Mouse (Mus musculus) embryonic facial prominence, embryonic 13.5 days (tissue): ENCODE measurements around the gene Polr2m. TPM values are rescaled to one million over a fixed set of nuclear protein-coding genes. Genes with fewer than 3 reads are reported as not detected.
A peak's percentile ranks its signal among the peaks of the same experiment; 100 is the strongest.

ENCODE experiments used
- ATAC-seq: fragments of 200-750 bp; cut with Nextera tagmentation; 2 replicates; pipeline ENCODE4 v1.8.0; 2017; ENCODE audit warnings: low read depth; ENCODE audit not compliant: insufficient number of reproducible peaks, insufficient read depth, low FRiP score, low TSS enrichment
- H3K27ac ChIP-seq: fragments of 300-500 bp; sonication (generic); 2 replicates; pipeline ENCODE4 v1.5.1; 2015; ENCODE audit warnings: moderate library complexity, mild to moderate bottlenecking, inconsistent platforms
- H3K27me3 ChIP-seq: fragments of 300-500 bp; sonication (generic); 2 replicates; pipeline ENCODE4 v1.6.1; 2015; ENCODE audit warnings: mild to moderate bottlenecking, inconsistent platforms
- H3K36me3 ChIP-seq: fragments of 300-500 bp; sonication (generic); 2 replicates; pipeline ENCODE4 v1.6.1; 2015; ENCODE audit warnings: mild to moderate bottlenecking, inconsistent platforms
- H3K4me1 ChIP-seq: fragments of 300-500 bp; sonication (generic); 2 replicates; pipeline ENCODE4 v1.6.1; 2015; ENCODE audit warnings: inconsistent platforms
- H3K4me2 ChIP-seq: fragments of 300-500 bp; sonication (generic); 2 replicates; pipeline ENCODE4 v1.6.1; 2015; ENCODE audit warnings: moderate library complexity, mild to moderate bottlenecking, inconsistent platforms
- H3K4me3 ChIP-seq: fragments of 300-500 bp; sonication (generic); 2 replicates; pipeline ENCODE4 v1.5.1; 2015; ENCODE audit warnings: mild to moderate bottlenecking, inconsistent platforms
- H3K9ac ChIP-seq: fragments of 300-500 bp; sonication (generic); 2 replicates; pipeline ENCODE4 v1.6.1; 2015; ENCODE audit warnings: mild to moderate bottlenecking, inconsistent platforms
- H3K9me3 ChIP-seq: fragments of 300-500 bp; sonication (generic); 2 replicates; pipeline ENCODE4 v1.6.1; 2016; ENCODE audit warnings: inconsistent platforms
- WGBS: fragments of 180-500 bp; shearing (Covaris S2); methylation state at CpG from one replicate; pipeline ENCODE4 v1.1.7; 2015; ENCODE audit warnings: mixed read lengths; 5-methylcytosine and 5-hydroxymethylcytosine counted together
- polyA plus RNA-seq: library from polyadenylated mRNA; unstranded; fragments of >200 nt; fragmentation: Nextera tagmentation; extraction: Ambion mirVana; gene quantifications from 2 replicates; pipeline ENCODE4 v1.2.1, GENCODE M21; 2015

Gene Polr2m
- polyA plus RNA-seq, result 471 and 478 TPM in 2 replicates

- Histone ChIP-seq H3K9me3 (no peaks in the 10 kb centered on the region), H3K9ac (peak within 1 kb of the TSS; percentile 100), H3K27ac (peak within 1 kb of the TSS; percentile 95), H3K4me3 (peak within 1 kb of the TSS; percentile 97), H3K36me3 (peaks cover 30% of the 10 kb centered on the region), H3K27me3 (no peaks in the 10 kb centered on the region), H3K4me2 (peak within 1 kb of the TSS; percentile 81), H3K4me1 (peaks cover 14% of the 10 kb centered on the region)
- peak; percentile 94 for ATAC-seq
- under 1% methylated on average over 70 of the region's 70 CpGs for WGBS
These were observed at the start of gene Polr2m for GRCm38 (mm10) chr9:71485475-71486094. Gene Polr2m, minus strand, starts transcription at chr9:71485935.

GRCm38 (mm10) chr9:71535036-71535435 is 49.3 kb upstream of the Polr2m start:
- WGBS, result 86% methylated on average over 2 of the region's 2 CpGs
- no peaks in the 10 kb centered on the region for H3K36me3 ChIP-seq
- H3K27ac ChIP-seq, result no peak overlapping the region
- no peaks in the 10 kb centered on the region for H3K9me3 ChIP-seq
- H3K4me1 ChIP-seq, result no peaks in the 10 kb centered on the region
- H3K4me2 ChIP-seq, result no peak overlapping the region
- no peak overlapping the region for H3K4me3 ChIP-seq
- no peak overlapping the region for H3K9ac ChIP-seq
- H3K27me3 ChIP-seq, result no peaks in the 10 kb centered on the region
- no peak for ATAC-seq

GRCm38 (mm10) chr9:71529960-71530359 is 44.2 kb upstream of the Polr2m start:
- Histone ChIP-seq H3K27ac (no peak overlapping the region), H3K4me1 (no peaks in the 10 kb centered on the region), H3K36me3 (no peaks in the 10 kb centered on the region), H3K9me3 (no peaks in the 10 kb centered on the region), H3K27me3 (no peaks in the 10 kb centered on the region), H3K4me3 (no peak overlapping the region), H3K4me2 (no peak overlapping the region), H3K9ac (no peak overlapping the region)
- ATAC-seq, result no peak
- 63% methylated on average over 2 of the region's 2 CpGs for WGBS

- WGBS, result 85% methylated on average over 9 of the region's 9 CpGs
- Histone ChIP-seq H3K9me3 (no peaks in the 10 kb centered on the region), H3K4me3 (no peak overlapping the region), H3K4me2 (no peak overlapping the region), H3K27me3 (0 out of 2 replicates have a peak, but pooled peaks cover 4% of the 10 kb centered on the region), H3K27ac (no peak overlapping the region), H3K4me1 (no peaks in the 10 kb centered on the region), H3K9ac (no peak overlapping the region), H3K36me3 (no peaks in the 10 kb centered on the region)
- no peak for ATAC-seq
These were observed 41.7 kb upstream of the Polr2m start for GRCm38 (mm10) chr9:71527438-71527837.

- ATAC-seq, result no peak
- H3K4me3 ChIP-seq, result no peak overlapping the region
- no peak overlapping the region for H3K4me2 ChIP-seq
- H3K4me1 ChIP-seq, result no peaks in the 10 kb centered on the region
- H3K27me3 ChIP-seq, result 0 out of 2 replicates have a peak, but pooled peaks cover 4% of the 10 kb centered on the region
- no peak overlapping the region for H3K27ac ChIP-seq
- 83% methylated on average over 4 of the region's 4 CpGs for WGBS
- H3K9ac ChIP-seq, result no peak overlapping the region
- no peaks in the 10 kb centered on the region for H3K36me3 ChIP-seq
- no peaks in the 10 kb centered on the region for H3K9me3 ChIP-seq
These were observed 38.2 kb upstream of the Polr2m start for GRCm38 (mm10) chr9:71523901-71524300.

GRCm38 (mm10) chr9:71519836-71520235 is 34.1 kb upstream of the Polr2m start:
- no peak overlapping the region for H3K9ac ChIP-seq
- no peaks in the 10 kb centered on the region for H3K9me3 ChIP-seq
- 0 out of 2 replicates have a peak, but pooled peaks cover 4% of the 10 kb centered on the region for H3K27me3 ChIP-seq
- H3K4me2 ChIP-seq, result no peak overlapping the region
- H3K36me3 ChIP-seq, result no peaks in the 10 kb centered on the region
- no peak overlapping the region for H3K27ac ChIP-seq
- H3K4me1 ChIP-seq, result no peaks in the 10 kb centered on the region
- H3K4me3 ChIP-seq, result no peak overlapping the region
- WGBS, result 69% methylated on average over 3 of the region's 3 CpGs
- ATAC-seq, result no peak

GRCm38 (mm10) chr9:71517487-71517886 is 31.8 kb upstream of the Polr2m start:
- H3K27ac ChIP-seq, result no peak overlapping the region
- H3K36me3 ChIP-seq, result no peaks in the 10 kb centered on the region
- H3K9me3 ChIP-seq, result no peaks in the 10 kb centered on the region
- H3K27me3 ChIP-seq, result no peaks in the 10 kb centered on the region
- 90% methylated on average over 4 of the region's 4 CpGs for WGBS
- no peak overlapping the region for H3K9ac ChIP-seq
- no peak overlapping the region for H3K4me3 ChIP-seq
- ATAC-seq, result no peak
- peaks cover 7% of the 10 kb centered on the region; the same call in 1 of the 2 replicates for H3K4me1 ChIP-seq
- no peak overlapping the region for H3K4me2 ChIP-seq

GRCm38 (mm10) chr9:71515862-71516261 is 30.1 kb upstream of the Polr2m start:
- 83% methylated on average over 4 of the region's 4 CpGs for WGBS
- Histone ChIP-seq H3K4me1 (peaks cover 7% of the 10 kb centered on the region; the same call in 1 of the 2 replicates), H3K36me3 (no peaks in the 10 kb centered on the region), H3K4me3 (no peak overlapping the region), H3K9me3 (no peaks in the 10 kb centered on the region), H3K27ac (no peak overlapping the region), H3K4me2 (no peak overlapping the region), H3K27me3 (0 out of 2 replicates have a peak, but pooled peaks cover 1% of the 10 kb centered on the region), H3K9ac (no peak overlapping the region)
- ATAC-seq, result no peak

- H3K4me3 ChIP-seq, result no peak overlapping the region
- 0 out of 2 replicates have a peak, but pooled peaks cover 4% of the 10 kb centered on the region for H3K27me3 ChIP-seq
- H3K27ac ChIP-seq, result no peak overlapping the region
- no peak overlapping the region for H3K9ac ChIP-seq
- H3K4me2 ChIP-seq, result no peak overlapping the region
- H3K9me3 ChIP-seq, result no peaks in the 10 kb centered on the region
- no peak for ATAC-seq
- 62% methylated on average over 4 of the region's 4 CpGs for WGBS
- no peaks in the 10 kb centered on the region for H3K36me3 ChIP-seq
- H3K4me1 ChIP-seq, result peaks cover 7% of the 10 kb centered on the region; the same call in 1 of the 2 replicates
These were observed 27.8 kb upstream of the Polr2m start for GRCm38 (mm10) chr9:71513566-71513965.

GRCm38 (mm10) chr9:71512899-71513298 is 27.2 kb upstream of the Polr2m start:
- WGBS, result 52% methylated on average over 10 of the region's 10 CpGs
- Histone ChIP-seq H3K27ac (no peak overlapping the region), H3K9me3 (no peaks in the 10 kb centered on the region), H3K36me3 (no peaks in the 10 kb centered on the region), H3K9ac (no peak overlapping the region), H3K4me3 (no peak overlapping the region), H3K4me2 (no peak overlapping the region), H3K27me3 (0 out of 2 replicates have a peak, but pooled peaks cover 4% of the 10 kb centered on the region), H3K4me1 (peaks cover 7% of the 10 kb centered on the region; the same call in 1 of the 2 replicates)
- no peak for ATAC-seq

GRCm38 (mm10) chr9:71498391-71499182 is 12.9 kb upstream of the Polr2m start:
- no peak overlapping the region for H3K9ac ChIP-seq
- H3K4me2 ChIP-seq, result no peak overlapping the region
- H3K27ac ChIP-seq, result peak overlapping the region; percentile 44; the same call in 1 of the 2 replicates
- no peak for ATAC-seq
- H3K9me3 ChIP-seq, result no peaks in the 10 kb centered on the region
- H3K36me3 ChIP-seq, result no peaks in the 10 kb centered on the region
- no peak overlapping the region for H3K4me3 ChIP-seq
- H3K4me1 ChIP-seq, result peaks cover 23% of the 10 kb centered on the region
- no peaks in the 10 kb centered on the region for H3K27me3 ChIP-seq
- WGBS, result 39% methylated on average over 10 of the region's 10 CpGs

- no peak overlapping the region for H3K4me3 ChIP-seq
- H3K9me3 ChIP-seq, result no peaks in the 10 kb centered on the region
- no peak overlapping the region for H3K9ac ChIP-seq
- ATAC-seq, result no peak
- 36% methylated on average over 2 of the region's 2 CpGs for WGBS
- H3K27me3 ChIP-seq, result no peaks in the 10 kb centered on the region
- H3K4me1 ChIP-seq, result peaks cover 20% of the 10 kb centered on the region
- no peaks in the 10 kb centered on the region for H3K36me3 ChIP-seq
- H3K4me2 ChIP-seq, result no peak overlapping the region
- H3K27ac ChIP-seq, result no peak overlapping the region
These were observed 10.9 kb upstream of the Polr2m start for GRCm38 (mm10) chr9:71496637-71497036.
